Comparison of ENCODE assay signal across 8 mouse cellular contexts in genomic region chr6:39377311-39377827, GRCm38 (mm10). TPM values are rescaled to one million over a fixed set of nuclear protein-coding genes. Genes with fewer than 3 reads are reported as not detected.
DNase-seq lines count a peak whose midpoint lies in the region; ATAC-seq and TF ChIP-seq lines count a peak whose summit lies in the region.

TSS of gene Slc37a3 (minus strand) at chr6:39377675.

- TF ChIP-seq CTCF in bone marrow macrophage, adult 2 months (IDR thresholded peaks at IDR 0.05; ENCODE audit: low read depth, low read length): no peak
- TF ChIP-seq CTCF in embryonic fibroblast, embryonic 13.5 days (IDR thresholded peaks at IDR 0.05; ENCODE audit: borderline replicate concordance, insufficient read depth, low read length): no peak

- peak; percentile 86 for ATAC-seq in kidney, embryonic 14.5 days (ENCODE audit: low FRiP score, low TSS enrichment)
- ATAC-seq in limb, embryonic 14.5 days (ENCODE audit: low FRiP score, low read depth): peak; percentile 94
- ATAC-seq in midbrain, embryonic 16.5 days: peak; percentile 91

- peak within 1 kb of the TSS; percentile 87 for H3K9ac ChIP-seq in kidney, embryonic 14.5 days (ENCODE audit: low read depth, low read length)
- peak within 1 kb of the TSS; percentile 83 for H3K9ac ChIP-seq in limb, embryonic 14.5 days (ENCODE audit: low read depth, low read length, severe bottlenecking)
- H3K9ac ChIP-seq in midbrain, embryonic 16.5 days (ENCODE audit: low read depth, low read length): peak within 1 kb of the TSS; percentile 99

- no peak for TF ChIP-seq POLR2A in bone marrow macrophage, adult 2 months (IDR thresholded peaks at IDR 0.05; ENCODE audit: borderline replicate concordance, low read depth, low read length)
- TF ChIP-seq POLR2A in embryonic fibroblast, embryonic 13.5 days (IDR thresholded peaks at IDR 0.05; ENCODE audit: low read depth, low read length): peak; percentile 79
- TF ChIP-seq POLR2A in limb, embryonic 14.5 days (IDR thresholded peaks at IDR 0.05; ENCODE audit: borderline replicate concordance, extremely low read depth, insufficient read depth, insufficient read length): no peak

- H3K4me2 ChIP-seq in kidney, embryonic 14.5 days (replicated peaks; ENCODE audit: low read depth, low read length): peak within 1 kb of the TSS; percentile 71
- peak within 1 kb of the TSS; percentile 59 for H3K4me2 ChIP-seq in limb, embryonic 14.5 days (replicated peaks; ENCODE audit: low read depth, low read length, severe bottlenecking)
- peak within 1 kb of the TSS; percentile 71 for H3K4me2 ChIP-seq in midbrain, embryonic 16.5 days (ENCODE audit: low read length)

- peaks cover 44% of the 10 kb centered on the region for H3K4me1 ChIP-seq in bone marrow macrophage, adult 2 months (ENCODE audit: control insufficient read depth, insufficient read depth, low read length)
- peaks cover 5% of the 10 kb centered on the region; the same call in 1 of the 2 replicates for H3K4me1 ChIP-seq in embryonic fibroblast, embryonic 13.5 days (ENCODE audit: control insufficient read depth, insufficient read depth, low read length)
- H3K4me1 ChIP-seq in heart, embryonic 10.5 days: peaks cover 9% of the 10 kb centered on the region
- peaks cover 19% of the 10 kb centered on the region for H3K4me1 ChIP-seq in kidney, embryonic 14.5 days (ENCODE audit: control insufficient read depth, insufficient read depth, low read length)
- peaks cover 13% of the 10 kb centered on the region; the same call in 1 of the 2 replicates for H3K4me1 ChIP-seq in limb, embryonic 14.5 days (ENCODE audit: control insufficient read depth, insufficient read depth, low read length)
- peaks cover 14% of the 10 kb centered on the region for H3K4me1 ChIP-seq in midbrain, embryonic 16.5 days (ENCODE audit: control insufficient read depth, insufficient read depth, low read length)

- H3K4me3 ChIP-seq in bone marrow macrophage, adult 2 months (ENCODE audit: insufficient read depth, low read length): peak within 1 kb of the TSS; percentile 92
- H3K4me3 ChIP-seq in embryonic fibroblast, embryonic 13.5 days (ENCODE audit: insufficient read depth, low read length): peak within 1 kb of the TSS; percentile 67
- H3K4me3 ChIP-seq in heart, embryonic 10.5 days: peak within 1 kb of the TSS; percentile 97
- peak within 1 kb of the TSS; percentile 95 for H3K4me3 ChIP-seq in kidney, embryonic 14.5 days (ENCODE audit: low read length)
- H3K4me3 ChIP-seq in limb, embryonic 14.5 days (replicated peaks; ENCODE audit: low read length): peak within 1 kb of the TSS; percentile 98
- peak within 1 kb of the TSS; percentile 95 for H3K4me3 ChIP-seq in midbrain, embryonic 16.5 days (ENCODE audit: low read depth, low read length)

- peak within 1 kb of the TSS; percentile 71 for H3K27ac ChIP-seq in bone marrow macrophage, adult 2 months (ENCODE audit: insufficient read depth, low read depth, low read length)
- no peak within 1 kb of the TSS for H3K27ac ChIP-seq in embryonic fibroblast, embryonic 13.5 days (ENCODE audit: insufficient read depth, low read length)
- peak within 1 kb of the TSS; percentile 94 for H3K27ac ChIP-seq in heart, embryonic 10.5 days
- H3K27ac ChIP-seq in kidney, embryonic 14.5 days (ENCODE audit: low read depth, low read length): peak within 1 kb of the TSS; percentile 24; the same call in 1 of the 2 replicates
- H3K27ac ChIP-seq in limb, embryonic 14.5 days (replicated peaks; ENCODE audit: low read depth, low read length): no peak within 1 kb of the TSS
- H3K27ac ChIP-seq in midbrain, embryonic 16.5 days (ENCODE audit: low read length): peak within 1 kb of the TSS; percentile 77

- H3K36me3 ChIP-seq in heart, embryonic 10.5 days: peaks cover 14% of the 10 kb centered on the region
- H3K36me3 ChIP-seq in kidney, embryonic 14.5 days (ENCODE audit: control insufficient read depth, insufficient read depth, low read length): peaks cover 5% of the 10 kb centered on the region; the same call in 1 of the 2 replicates
- H3K36me3 ChIP-seq in limb, embryonic 14.5 days (ENCODE audit: control insufficient read depth, insufficient read depth, low read length): peaks cover 7% of the 10 kb centered on the region; the same call in 1 of the 2 replicates
- peaks cover 7% of the 10 kb centered on the region for H3K36me3 ChIP-seq in midbrain, embryonic 16.5 days (ENCODE audit: control insufficient read depth, insufficient read depth, low read length)

- no peaks in the 10 kb centered on the region for H3K9me3 ChIP-seq in heart, embryonic 10.5 days
- no peaks in the 10 kb centered on the region for H3K9me3 ChIP-seq in kidney, embryonic 14.5 days (ENCODE audit: control insufficient read depth, low read length)
- H3K9me3 ChIP-seq in limb, embryonic 14.5 days (ENCODE audit: control insufficient read depth, low read length): no peaks in the 10 kb centered on the region
- H3K9me3 ChIP-seq in midbrain, embryonic 16.5 days (replicated peaks; ENCODE audit: control insufficient read depth, low read length, poor library complexity, severe bottlenecking): no peaks in the 10 kb centered on the region

- WGBS in heart, embryonic 10.5 days: under 1% methylated on average over 43 of the region's 43 CpGs
- under 1% methylated on average over 41 of the region's 43 CpGs for WGBS in kidney, embryonic 14.5 days
- WGBS in limb, embryonic 14.5 days: under 1% methylated on average over 37 of the region's 43 CpGs
- under 1% methylated on average over 42 of the region's 43 CpGs for WGBS in midbrain, embryonic 16.5 days

- peak; percentile 91 to 93 for DNase-seq in B cell, adult 2 months
- DNase-seq in heart, embryonic 10.5 days (ENCODE audit: low spot score): peak; percentile 95
- DNase-seq in limb, embryonic 14.5 days (ENCODE audit: low spot score): peak; percentile 83
- peak; percentile 80 to 94 for DNase-seq in spleen, postnatal 10 days (ENCODE audit: low spot score in 2 of 2)

- peaks cover 6% of the 10 kb centered on the region; the same call in 1 of the 2 replicates for H3K27me3 ChIP-seq in heart, embryonic 10.5 days (ENCODE audit: insufficient read depth, poor library complexity, severe bottlenecking)
- peaks cover 2% of the 10 kb centered on the region; the same call in 1 of the 2 replicates for H3K27me3 ChIP-seq in kidney, embryonic 14.5 days (ENCODE audit: control insufficient read depth, insufficient read depth, low read length)
- no peaks in the 10 kb centered on the region for H3K27me3 ChIP-seq in limb, embryonic 14.5 days (ENCODE audit: control insufficient read depth, insufficient read depth, low read length)
- H3K27me3 ChIP-seq in midbrain, embryonic 16.5 days (ENCODE audit: control insufficient read depth, insufficient read depth, low read depth, low read length): 0 out of 2 replicates have a peak, but pooled peaks cover 6% of the 10 kb centered on the region

RNA-seq across cellular contexts. Expression of gene Slc37a3, which starts in this region (rescaled TPM):
- 20.0 and 24.9 TPM in 2 replicates for polyA plus RNA-seq in bone marrow macrophage, adult 2 months (2012; ENCODE audit: insufficient read depth, insufficient read length, missing spikeins)
- polyA plus RNA-seq in embryonic fibroblast, embryonic 13.5 days (2011; ENCODE audit: insufficient read length, low read depth, missing spikeins): 55.8 and 71.5 TPM in 2 replicates
- polyA plus RNA-seq in heart, embryonic 10.5 days (2016; fragmentation: Nextera tagmentation; extraction: Ambion mirVana): 39.9 and 41.7 TPM in 2 replicates
- polyA plus RNA-seq in kidney, embryonic 14.5 days (2014; fragmentation: Nextera tagmentation; extraction: Ambion mirVana): 42.5 and 52.7 TPM in 2 replicates
- polyA plus RNA-seq in limb, embryonic 14.5 days (2012; rRNA removed): 42.8 and 43.9 TPM in 2 replicates
- 62.6 and 71.2 TPM in 2 replicates for polyA plus RNA-seq in limb, embryonic 14.5 days (2014; fragmentation: Nextera tagmentation; extraction: Ambion mirVana)
- 64.9 and 67.9 TPM in 2 replicates for polyA plus RNA-seq in midbrain, embryonic 16.5 days (2015; fragmentation: Nextera tagmentation; extraction: Ambion mirVana)

Comparison
In these comparisons a context has a peak if more than half of its experiments do, and no peak if none do; other contexts are left out.
1. H3K27ac ChIP-seq: peak in bone marrow macrophage, adult 2 months (single experiment), heart, embryonic 10.5 days (single experiment), kidney, embryonic 14.5 days (single experiment) and midbrain, embryonic 16.5 days (single experiment); none in embryonic fibroblast, embryonic 13.5 days (single experiment) and limb, embryonic 14.5 days (single experiment).
2. Peak in every context shown above with its lines, with median percentiles within 50 percentile points of each other: DNase-seq, H3K4me3 ChIP-seq, ATAC-seq, H3K4me2 ChIP-seq and H3K9ac ChIP-seq.